Mouse (Mus musculus) hindbrain, postnatal 0 days (tissue): ENCODE measurements around the gene Gm9903. TPM values are rescaled to one million over a fixed set of nuclear protein-coding genes. Genes with fewer than 3 reads are reported as not detected.

Experiments
- ATAC-seq: fragments of 200-750 bp; cut with Nextera tagmentation; 2 replicates; pipeline ENCODE4 v1.8.0; 2017; ENCODE audit warnings: mild to moderate bottlenecking, moderate TSS enrichment, moderate library complexity
- DNase-seq: peaks from one replicate; pipeline ENCODE4 v3.0.0-alpha.2; 2015; ENCODE audit warnings: low spot score
- H3K27ac ChIP-seq: fragments of 300-500 bp; sonication (generic); 2 replicates; pipeline ENCODE4 v1.5.1; 2014; ENCODE audit warnings: mild to moderate bottlenecking
- H3K27me3 ChIP-seq: fragments of 300-500 bp; sonication (generic); 2 replicates; pipeline ENCODE4 v1.6.1; 2014; ENCODE audit warnings: low read length, mixed read lengths; ENCODE audit not compliant: insufficient read depth
- H3K36me3 ChIP-seq: fragments of 300-500 bp; sonication (generic); 2 replicates; pipeline ENCODE4 v1.6.1; 2014; ENCODE audit warnings: low read length, mixed read lengths; ENCODE audit not compliant: insufficient read depth
- H3K4me1 ChIP-seq: fragments of 300-500 bp; sonication (generic); 2 replicates; pipeline ENCODE4 v1.6.1; 2014; ENCODE audit warnings: antibody characterized with exemption, low read length, mixed read lengths; ENCODE audit not compliant: insufficient read depth
- H3K4me2 ChIP-seq: fragments of 300-500 bp; sonication (generic); 2 replicates; pipeline ENCODE4 v1.6.1; 2014; ENCODE audit warnings: low read depth, mild to moderate bottlenecking, low read length, moderate library complexity, mixed read lengths
- H3K4me3 ChIP-seq: fragments of 300-500 bp; sonication (generic); 2 replicates; pipeline ENCODE4 v1.5.1; 2014; ENCODE audit warnings: low read length
- H3K9ac ChIP-seq: fragments of 300-500 bp; sonication (generic); replicated peaks from 2 replicates; pipeline ENCODE4 v1.6.1; 2014; ENCODE audit warnings: mild to moderate bottlenecking, low read length, moderate library complexity, mixed read lengths
- H3K9me3 ChIP-seq: fragments of 300-500 bp; sonication (generic); 2 replicates; pipeline ENCODE4 v1.6.1; 2016; ENCODE audit warnings: low read length, mixed read lengths
- CTCF ChIP-seq: IDR thresholded peaks from 2 replicates; pipeline ENCODE4 v1.5.1; 2016; ENCODE audit warnings: antibody characterized with exemption, control low read depth, low read depth
- WGBS: fragments of 180-500 bp; shearing (Covaris S2); extraction: QIAGEN DNeasy Blood & Tissue Kit; methylation state at CpG from one replicate; pipeline ENCODE4 v1.1.7; 2014; 5-methylcytosine and 5-hydroxymethylcytosine counted together
- polyA plus RNA-seq: library from polyadenylated mRNA; unstranded; fragments of >200 nt; fragmentation: Nextera tagmentation; extraction: Ambion mirVana; gene quantifications from 2 replicates; pipeline ENCODE4 v1.2.1, GENCODE M21; 2015
- total RNA-seq: library from RNA; depleted of rRNA; stranded (reverse); fragments of >200 nt; gene quantifications from 2 replicates; pipeline ENCODE4 v1.2.3, GENCODE M21; 2014

Gm9903 gene
- total and polyA plus RNA-seq, 2 experiments from 2014 or later, result 0.21 to 0.89 TPM

- no peak overlapping the region; the same call in 1 of the 2 replicates for H3K9ac ChIP-seq
- peak overlapping the region; percentile 67 for H3K4me3 ChIP-seq
- no peaks in the 10 kb centered on the region for H3K27me3 ChIP-seq
- TF ChIP-seq CTCF, result no peak
- H3K4me1 ChIP-seq, result peaks cover 16% of the 10 kb centered on the region
- H3K9me3 ChIP-seq, result no peaks in the 10 kb centered on the region
- DNase-seq (no peak), ATAC-seq (peak; percentile 19; the same call in 1 of the 2 replicates)
- H3K4me2 ChIP-seq, result peak overlapping the region; percentile 71
- peaks cover 17% of the 10 kb centered on the region; the same call in 1 of the 2 replicates for H3K36me3 ChIP-seq
- H3K27ac ChIP-seq, result peak overlapping the region; percentile 49; the same call in 1 of the 2 replicates
- WGBS, result 1% methylated on average over 9 of the region's 9 CpGs
Observed at GRCm38 (mm10) chr5:33652783-33653173, 23.1 kb downstream of the Gm9903 start.

GRCm38 (mm10) chr5:33654424-33654823 lies 24.7 kb downstream of the Gm9903 start:
- no peak for ATAC-seq
- Histone ChIP-seq H3K4me3 (no peak overlapping the region), H3K27ac (no peak overlapping the region), H3K9me3 (no peaks in the 10 kb centered on the region), H3K36me3 (peaks cover 11% of the 10 kb centered on the region; the same call in 1 of the 2 replicates), H3K27me3 (no peaks in the 10 kb centered on the region), H3K4me2 (no peak overlapping the region), H3K9ac (no peak overlapping the region), H3K4me1 (peaks cover 23% of the 10 kb centered on the region)
- WGBS, result 93% methylated on average over 13 of the region's 13 CpGs
- DNase-seq, result no peak
- no peak for TF ChIP-seq CTCF

GRCm38 (mm10) chr5:33655251-33655840 lies 25.6 kb downstream of the Gm9903 start:
- H3K36me3 ChIP-seq, result peaks cover 7% of the 10 kb centered on the region; the same call in 1 of the 2 replicates
- DNase-seq, result no peak
- no peak overlapping the region for H3K4me2 ChIP-seq
- H3K27me3 ChIP-seq, result no peaks in the 10 kb centered on the region
- peaks cover 23% of the 10 kb centered on the region for H3K4me1 ChIP-seq
- H3K27ac ChIP-seq, result no peak overlapping the region
- no peak overlapping the region for H3K4me3 ChIP-seq
- TF ChIP-seq CTCF, result no peak
- no peaks in the 10 kb centered on the region for H3K9me3 ChIP-seq
- WGBS, result 92% methylated on average over 10 of the region's 10 CpGs
- no peak for ATAC-seq
- no peak overlapping the region for H3K9ac ChIP-seq

GRCm38 (mm10) chr5:33656739-33657138 lies 27.0 kb downstream of the Gm9903 start:
- H3K27ac ChIP-seq, result peak overlapping the region; percentile 95
- peaks cover 15% of the 10 kb centered on the region for H3K4me1 ChIP-seq
- H3K4me2 ChIP-seq, result peak overlapping the region; percentile 91
- H3K36me3 ChIP-seq, result peaks cover 7% of the 10 kb centered on the region; the same call in 1 of the 2 replicates
- H3K4me3 ChIP-seq, result peak overlapping the region; percentile 60
- H3K27me3 ChIP-seq, result no peaks in the 10 kb centered on the region
- no peak for DNase-seq
- no peak for ATAC-seq
- TF ChIP-seq CTCF, result no peak
- peak overlapping the region; percentile 69 for H3K9ac ChIP-seq
- no peaks in the 10 kb centered on the region for H3K9me3 ChIP-seq
- WGBS, result 29% methylated on average over 1 of the region's 1 CpGs

GRCm38 (mm10) chr5:33657251-33657786 lies 27.6 kb downstream of the Gm9903 start:
- Histone ChIP-seq H3K27me3 (no peaks in the 10 kb centered on the region), H3K4me1 (peaks cover 15% of the 10 kb centered on the region), H3K9me3 (no peaks in the 10 kb centered on the region), H3K36me3 (peaks cover 7% of the 10 kb centered on the region; the same call in 1 of the 2 replicates), H3K9ac (peak overlapping the region; percentile 69), H3K4me2 (peak overlapping the region; percentile 91), H3K27ac (peak overlapping the region; percentile 95), H3K4me3 (peak overlapping the region; percentile 60)
- no peak for DNase-seq
- ATAC-seq, result peak; percentile 24
- no peak for TF ChIP-seq CTCF
- WGBS, result 0% methylated on average over 32 of the region's 32 CpGs

GRCm38 (mm10) chr5:33657787-33658663 lies 28.3 kb downstream of the Gm9903 start, which contains the start of the genes Tacc3 and Tmem129:
Gene Tacc3, plus strand, starts transcription at chr5:33658128.
Gene Tmem129, minus strand, starts transcription at chr5:33658416.
- Histone ChIP-seq H3K4me2 (peak within 1 kb of the TSS; percentile 91), H3K36me3 (peaks cover 7% of the 10 kb centered on the region; the same call in 1 of the 2 replicates), H3K4me1 (peaks cover 15% of the 10 kb centered on the region), H3K9ac (peak within 1 kb of the TSS; percentile 69), H3K4me3 (peak within 1 kb of the TSS; percentile 60), H3K9me3 (no peaks in the 10 kb centered on the region), H3K27me3 (no peaks in the 10 kb centered on the region), H3K27ac (peak within 1 kb of the TSS; percentile 95)
- DNase-seq (peak; percentile 99), ATAC-seq (peak; percentile 97)
- no peak for TF ChIP-seq CTCF
- WGBS, result under 1% methylated on average over 60 of the region's 60 CpGs
